Mouse (Mus musculus) lung, embryonic 15.5 days (tissue): ENCODE results near the gene Cdh22. TPM values are rescaled to one million over a fixed set of nuclear protein-coding genes. Genes with fewer than 3 reads are reported as not detected.

Source experiments
- ATAC-seq: fragments of 200-750 bp; cut with Nextera tagmentation; 2 replicates; pipeline ENCODE4 v1.8.0; 2017; ENCODE audit warnings: moderate number of reproducible peaks, borderline replicate concordance; ENCODE audit not compliant: low FRiP score, low TSS enrichment; ENCODE audit errors: extremely low read depth
- H3K27ac ChIP-seq: fragments of 300-500 bp; sonication (generic); 2 replicates; pipeline ENCODE4 v1.5.1; 2015; ENCODE audit warnings: moderate library complexity, mild to moderate bottlenecking, inconsistent platforms
- H3K27me3 ChIP-seq: fragments of 300-500 bp; sonication (generic); 2 replicates; pipeline ENCODE4 v1.6.1; 2015; ENCODE audit warnings: inconsistent platforms
- H3K36me3 ChIP-seq: fragments of 300-500 bp; sonication (generic); 2 replicates; pipeline ENCODE4 v1.6.1; 2015; ENCODE audit warnings: inconsistent platforms
- H3K4me1 ChIP-seq: fragments of 300-500 bp; sonication (generic); 2 replicates; pipeline ENCODE4 v1.6.1; 2015; ENCODE audit warnings: inconsistent platforms
- H3K4me2 ChIP-seq: fragments of 300-500 bp; sonication (generic); 2 replicates; pipeline ENCODE4 v1.6.1; 2015; ENCODE audit warnings: inconsistent platforms, mild to moderate bottlenecking, moderate library complexity
- H3K4me3 ChIP-seq: fragments of 300-500 bp; sonication (generic); 2 replicates; pipeline ENCODE4 v1.5.1; 2015; ENCODE audit warnings: mild to moderate bottlenecking, inconsistent platforms
- H3K9ac ChIP-seq: fragments of 300-500 bp; sonication (generic); 2 replicates; pipeline ENCODE4 v1.6.1; 2015; ENCODE audit warnings: inconsistent platforms
- H3K9me3 ChIP-seq: fragments of 300-500 bp; sonication (generic); 2 replicates; pipeline ENCODE4 v1.6.1; 2016; ENCODE audit warnings: inconsistent platforms
- WGBS: fragments of 180-500 bp; shearing (Covaris S2); methylation state at CpG from one replicate; pipeline ENCODE4 v1.1.7; 2015; 5-methylcytosine and 5-hydroxymethylcytosine counted together
- polyA plus RNA-seq: library from polyadenylated mRNA; unstranded; fragments of >200 nt; fragmentation: Nextera tagmentation; extraction: Ambion mirVana; gene quantifications from 2 replicates; pipeline ENCODE4 v1.2.1, GENCODE M21; 2015

Cdh22 gene
- polyA plus RNA-seq, 1 experiment from 2014 or later = 1.1 TPM

DNA sequence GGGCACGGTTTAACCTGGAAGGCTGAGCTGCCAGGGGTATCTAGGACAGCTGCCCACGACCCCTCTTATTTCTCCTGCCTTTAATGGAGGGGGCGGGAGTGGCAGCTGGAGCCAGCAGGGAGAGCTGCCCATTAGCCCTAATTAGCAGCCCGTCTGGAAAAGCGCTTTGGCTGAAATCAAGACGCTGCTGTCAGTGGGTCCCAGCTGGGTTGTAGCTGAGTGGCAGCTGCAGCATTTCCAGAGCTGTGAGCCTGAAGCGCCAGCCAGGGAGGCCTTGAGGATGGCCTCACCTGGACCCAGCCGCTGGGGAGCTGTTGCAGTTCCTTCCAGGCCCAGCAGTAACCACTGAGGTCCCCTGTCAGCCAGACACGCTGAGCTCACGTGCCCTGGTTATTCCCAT, 138.3 kb downstream of the Cdh22 start:
- H3K27me3 ChIP-seq = peaks cover 37% of the 10 kb centered on the region
- no peak for ATAC-seq
- WGBS = 26% methylated on average over 10 of the region's 10 CpGs
- no peak overlapping the region for H3K9ac ChIP-seq
- no peaks in the 10 kb centered on the region for H3K4me1 ChIP-seq
- no peak overlapping the region for H3K27ac ChIP-seq
- H3K36me3 ChIP-seq = no peaks in the 10 kb centered on the region
- H3K4me3 ChIP-seq = no peak overlapping the region
- no peaks in the 10 kb centered on the region for H3K9me3 ChIP-seq
- no peak overlapping the region for H3K4me2 ChIP-seq

DNA sequence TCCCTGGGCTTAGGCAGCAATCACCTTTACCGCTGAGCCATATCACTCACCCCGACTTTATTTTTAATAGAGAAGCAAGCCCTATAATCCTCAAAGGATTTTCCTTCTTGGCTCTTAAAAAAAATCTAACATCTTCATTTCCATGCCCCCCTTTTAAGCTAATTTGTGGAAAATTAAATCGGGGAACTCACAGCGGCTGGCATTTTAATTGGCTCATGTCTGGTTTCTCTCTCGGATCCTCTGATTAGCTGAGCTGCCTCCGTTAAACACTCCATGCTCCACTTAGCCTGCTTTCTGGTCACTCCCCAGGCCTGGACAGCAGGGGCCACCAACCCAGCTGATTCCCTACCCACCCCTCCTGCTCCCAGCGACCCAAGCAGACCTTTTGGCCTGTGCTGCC, 142.3 kb downstream of the Cdh22 start:
- no peak overlapping the region for H3K4me2 ChIP-seq
- peaks cover 18% of the 10 kb centered on the region for H3K27me3 ChIP-seq
- H3K27ac ChIP-seq = no peak overlapping the region
- 74% methylated on average over 7 of the region's 7 CpGs for WGBS
- H3K36me3 ChIP-seq = no peaks in the 10 kb centered on the region
- H3K9me3 ChIP-seq = no peaks in the 10 kb centered on the region
- no peak overlapping the region for H3K4me3 ChIP-seq
- ATAC-seq = no peak
- H3K4me1 ChIP-seq = no peaks in the 10 kb centered on the region
- H3K9ac ChIP-seq = no peak overlapping the region

DNA sequence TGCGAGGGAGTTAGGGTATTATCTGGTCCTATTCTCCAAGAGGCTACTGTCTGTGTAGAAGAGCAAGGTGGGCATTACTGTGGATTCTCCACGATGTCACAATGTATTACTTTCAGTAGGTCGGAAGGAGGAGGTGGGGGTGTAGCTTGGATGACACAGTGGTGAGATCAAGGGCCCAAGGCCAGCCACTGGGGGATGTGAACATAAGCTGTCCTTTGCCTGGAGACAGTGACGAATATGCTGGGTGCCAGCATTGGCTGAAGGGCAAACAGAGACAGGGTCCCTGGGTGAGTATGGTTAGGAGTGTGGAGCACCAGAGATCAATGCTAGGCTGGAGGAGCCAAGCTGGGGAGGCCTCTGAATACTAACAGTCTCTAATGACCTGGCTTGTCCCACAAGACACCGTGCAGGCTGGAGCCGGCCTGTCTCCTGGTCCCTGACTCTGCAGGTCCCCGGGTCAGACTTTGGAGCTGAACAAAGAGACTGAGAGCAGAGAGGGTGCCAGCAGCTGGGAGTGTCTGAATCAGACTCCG, 143.2 kb downstream of the Cdh22 start:
- 55% methylated on average over 8 of the region's 8 CpGs for WGBS
- no peaks in the 10 kb centered on the region for H3K36me3 ChIP-seq
- no peaks in the 10 kb centered on the region for H3K9me3 ChIP-seq
- no peaks in the 10 kb centered on the region for H3K4me1 ChIP-seq
- no peak overlapping the region for H3K4me2 ChIP-seq
- H3K9ac ChIP-seq = no peak overlapping the region
- no peak for ATAC-seq
- no peak overlapping the region for H3K4me3 ChIP-seq
- H3K27ac ChIP-seq = no peak overlapping the region
- H3K27me3 ChIP-seq = peaks cover 9% of the 10 kb centered on the region

DNA sequence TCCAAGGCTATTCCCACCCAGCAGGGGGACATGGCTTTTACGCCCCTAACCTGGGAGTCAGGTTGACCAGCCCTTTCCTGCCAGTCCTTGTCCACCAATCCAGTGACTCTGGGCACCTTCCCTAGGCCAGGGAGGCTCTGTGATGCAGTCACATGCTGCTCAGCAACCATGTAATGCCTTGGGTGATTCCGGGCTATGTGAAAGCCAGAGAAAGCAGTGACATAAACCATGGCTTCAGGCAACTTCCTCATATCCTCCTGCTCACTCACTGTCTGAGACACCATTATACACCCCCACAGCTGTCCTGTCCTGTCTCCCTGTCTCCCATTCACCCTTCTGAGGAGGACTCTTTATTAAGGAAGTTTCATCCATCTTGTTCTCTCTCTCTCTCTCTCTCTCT, 144.0 kb downstream of the Cdh22 start, which contains the start of gene 1700025C18Rik:
Gene 1700025C18Rik, minus strand, starts transcription at position 101 of the 400 bp plus-strand sequence.
- Histone ChIP-seq H3K27ac (no peak within 1 kb of the TSS), H3K36me3 (no peaks in the 10 kb centered on the region), H3K4me3 (no peak within 1 kb of the TSS), H3K4me1 (no peaks in the 10 kb centered on the region), H3K9ac (no peak within 1 kb of the TSS), H3K4me2 (no peak within 1 kb of the TSS), H3K9me3 (no peaks in the 10 kb centered on the region), H3K27me3 (0 out of 2 replicates have a peak, but pooled peaks cover under 1% of the 10 kb centered on the region)
- ATAC-seq = no peak
- 80% methylated on average over 2 of the region's 2 CpGs for WGBS

DNA sequence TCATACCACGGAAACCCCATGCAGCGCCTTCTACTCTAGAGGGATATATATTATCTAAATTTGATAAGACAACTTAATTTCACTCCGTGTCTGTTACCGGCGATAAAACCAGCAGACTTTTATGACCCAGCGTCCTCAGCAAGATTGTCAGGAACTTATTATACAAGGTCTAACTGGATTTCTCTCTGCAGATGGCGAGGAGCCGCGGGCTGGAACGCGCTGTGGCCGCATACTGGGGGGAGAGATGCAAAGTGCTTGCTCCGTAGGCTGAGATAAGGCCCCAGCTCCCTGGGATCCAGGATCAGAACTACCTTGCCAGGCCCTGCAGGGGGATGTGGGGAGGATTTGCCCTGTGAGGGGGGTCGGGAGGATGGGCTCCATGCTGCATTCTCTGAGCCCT, 145.2 kb downstream of the Cdh22 start:
- Histone ChIP-seq H3K27ac (no peak overlapping the region), H3K27me3 (no peaks in the 10 kb centered on the region), H3K36me3 (no peaks in the 10 kb centered on the region), H3K4me1 (no peaks in the 10 kb centered on the region), H3K9ac (no peak overlapping the region), H3K4me2 (no peak overlapping the region), H3K4me3 (no peak overlapping the region), H3K9me3 (no peaks in the 10 kb centered on the region)
- WGBS = 42% methylated on average over 14 of the region's 14 CpGs
- no peak for ATAC-seq

DNA sequence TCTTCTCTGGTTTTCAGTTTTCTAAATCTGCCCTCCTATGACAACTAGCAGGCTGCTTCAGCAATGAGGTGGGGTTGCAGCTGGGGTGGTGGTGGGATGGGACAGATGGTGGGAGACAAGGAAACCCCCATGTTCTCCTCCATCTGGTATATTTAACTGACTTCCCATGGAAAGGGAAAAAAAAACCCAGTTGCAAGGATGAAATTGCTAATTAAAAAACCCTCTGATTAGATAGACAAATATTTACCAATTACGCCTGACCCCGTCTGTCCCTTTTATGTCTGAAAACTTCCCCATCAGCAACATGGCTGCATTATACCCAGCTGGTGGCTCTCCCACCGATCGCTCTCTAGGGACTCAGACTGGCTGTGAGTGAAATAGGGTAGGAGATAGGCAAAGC, 148.0 kb downstream of the Cdh22 start:
- Histone ChIP-seq H3K27me3 (no peaks in the 10 kb centered on the region), H3K27ac (no peak overlapping the region), H3K36me3 (no peaks in the 10 kb centered on the region), H3K4me3 (no peak overlapping the region), H3K4me2 (no peak overlapping the region), H3K9ac (no peak overlapping the region), H3K9me3 (no peaks in the 10 kb centered on the region), H3K4me1 (no peaks in the 10 kb centered on the region)
- 71% methylated on average over 4 of the region's 4 CpGs for WGBS
- ATAC-seq = no peak

DNA sequence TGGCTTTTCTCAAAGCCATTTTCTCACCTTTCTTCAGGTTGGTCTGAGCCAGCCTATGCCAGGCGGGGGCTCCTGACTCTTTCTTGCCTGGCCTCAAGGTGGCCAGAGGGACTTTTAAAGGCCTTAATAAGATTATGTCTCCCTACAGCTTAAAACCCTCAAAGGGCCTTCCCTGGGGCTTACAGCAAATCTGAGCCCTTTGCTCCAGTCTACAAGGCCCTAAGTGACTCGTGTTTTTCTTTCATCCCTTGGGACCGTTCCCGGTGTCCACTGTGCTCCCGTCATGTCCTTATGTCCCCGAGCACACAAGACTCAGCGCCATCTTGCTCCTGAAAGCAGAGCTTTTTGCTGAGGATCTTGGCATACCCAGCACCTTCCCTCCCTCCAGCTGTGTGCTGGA, 153.4 kb downstream of the Cdh22 start:
- Histone ChIP-seq H3K4me3 (no peak overlapping the region), H3K4me2 (no peak overlapping the region), H3K4me1 (no peaks in the 10 kb centered on the region), H3K36me3 (no peaks in the 10 kb centered on the region), H3K9me3 (no peaks in the 10 kb centered on the region), H3K9ac (no peak overlapping the region), H3K27ac (no peak overlapping the region), H3K27me3 (peaks cover 51% of the 10 kb centered on the region)
- WGBS = 15% methylated on average over 7 of the region's 7 CpGs
- no peak for ATAC-seq

DNA sequence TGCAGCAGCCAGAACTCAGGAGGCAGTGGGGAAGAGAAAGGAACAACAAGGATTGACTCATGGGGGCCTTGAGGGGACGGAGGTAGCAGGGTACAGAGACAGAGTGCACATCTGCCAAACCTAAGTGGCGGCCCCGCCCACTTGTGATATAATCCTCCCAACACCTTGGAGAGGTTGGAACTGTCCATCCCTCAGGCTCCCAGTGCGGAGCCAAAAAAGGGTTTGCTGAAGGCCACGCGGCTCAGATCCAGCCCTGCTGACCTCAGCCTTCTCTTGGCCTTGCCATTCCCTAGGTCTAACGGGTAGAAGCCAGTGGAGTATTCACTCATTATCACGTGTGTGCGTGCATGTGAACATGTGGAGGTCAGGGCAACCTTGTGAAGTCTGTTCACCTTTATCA, 154.0 kb downstream of the Cdh22 start:
- H3K27ac ChIP-seq = no peak overlapping the region
- H3K36me3 ChIP-seq = no peaks in the 10 kb centered on the region
- H3K9ac ChIP-seq = no peak overlapping the region
- no peak overlapping the region for H3K4me3 ChIP-seq
- no peaks in the 10 kb centered on the region for H3K4me1 ChIP-seq
- ATAC-seq = no peak
- H3K4me2 ChIP-seq = no peak overlapping the region
- H3K9me3 ChIP-seq = no peaks in the 10 kb centered on the region
- peaks cover 57% of the 10 kb centered on the region for H3K27me3 ChIP-seq
- WGBS = 24% methylated on average over 9 of the region's 9 CpGs

DNA sequence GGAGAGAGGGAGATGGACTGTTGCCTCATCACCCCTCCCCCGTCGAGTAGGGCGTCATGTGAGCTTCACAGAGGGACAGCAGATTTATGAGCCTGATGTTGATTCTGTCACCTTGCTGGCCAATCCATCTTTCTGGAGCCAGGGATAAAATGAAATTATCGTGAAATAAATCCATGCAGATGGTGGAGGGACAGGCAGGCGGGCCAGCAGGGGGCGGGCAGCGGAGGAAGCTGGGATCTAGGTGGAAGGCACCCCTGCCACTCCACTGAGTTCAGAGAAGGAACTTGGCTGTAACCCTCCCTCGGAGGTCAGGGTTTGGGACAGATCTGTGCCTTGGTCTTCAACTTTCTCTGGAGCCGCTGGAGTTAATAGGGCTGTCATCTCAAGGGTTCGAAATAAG, 156.0 kb downstream of the Cdh22 start:
- peaks cover 77% of the 10 kb centered on the region for H3K27me3 ChIP-seq
- WGBS = 13% methylated on average over 10 of the region's 10 CpGs

DNA sequence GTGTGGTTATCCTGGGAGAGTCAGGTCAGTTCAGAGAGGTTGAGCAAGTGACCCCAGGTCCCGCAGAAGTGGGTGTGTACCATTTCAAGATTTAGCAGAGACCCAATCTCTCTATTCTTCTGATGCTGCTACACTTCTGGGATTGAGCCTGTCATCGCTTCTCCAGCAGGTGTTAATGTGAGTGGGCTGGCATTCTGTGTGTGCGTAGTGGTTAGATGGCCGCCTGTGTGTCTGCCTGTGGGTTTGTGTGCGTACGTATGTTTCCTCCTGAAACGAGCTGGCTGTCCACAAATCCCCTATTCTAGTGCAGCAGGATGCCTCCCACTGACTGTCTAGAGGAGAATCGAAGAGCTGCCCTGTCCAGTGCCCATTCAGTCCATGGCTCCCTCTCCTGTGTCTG, 156.6 kb downstream of the Cdh22 start:
- Histone ChIP-seq H3K4me1 (0 out of 2 replicates have a peak, but pooled peaks cover 3% of the 10 kb centered on the region), H3K4me3 (no peak overlapping the region), H3K36me3 (no peaks in the 10 kb centered on the region), H3K27me3 (peaks cover 82% of the 10 kb centered on the region), H3K4me2 (no peak overlapping the region), H3K27ac (no peak overlapping the region), H3K9ac (no peak overlapping the region), H3K9me3 (no peaks in the 10 kb centered on the region)
- WGBS = 57% methylated on average over 8 of the region's 8 CpGs
- no peak for ATAC-seq

More for the DNA sequence above, 156.0 kb downstream of the Cdh22 start:
- H3K4me2 ChIP-seq = no peak overlapping the region
- no peaks in the 10 kb centered on the region for H3K36me3 ChIP-seq
- no peak overlapping the region for H3K4me3 ChIP-seq
- H3K9me3 ChIP-seq = no peaks in the 10 kb centered on the region
- ATAC-seq = no peak
- no peak overlapping the region for H3K27ac ChIP-seq
- no peak overlapping the region for H3K9ac ChIP-seq
- H3K4me1 ChIP-seq = 0 out of 2 replicates have a peak, but pooled peaks cover 3% of the 10 kb centered on the region

DNA sequence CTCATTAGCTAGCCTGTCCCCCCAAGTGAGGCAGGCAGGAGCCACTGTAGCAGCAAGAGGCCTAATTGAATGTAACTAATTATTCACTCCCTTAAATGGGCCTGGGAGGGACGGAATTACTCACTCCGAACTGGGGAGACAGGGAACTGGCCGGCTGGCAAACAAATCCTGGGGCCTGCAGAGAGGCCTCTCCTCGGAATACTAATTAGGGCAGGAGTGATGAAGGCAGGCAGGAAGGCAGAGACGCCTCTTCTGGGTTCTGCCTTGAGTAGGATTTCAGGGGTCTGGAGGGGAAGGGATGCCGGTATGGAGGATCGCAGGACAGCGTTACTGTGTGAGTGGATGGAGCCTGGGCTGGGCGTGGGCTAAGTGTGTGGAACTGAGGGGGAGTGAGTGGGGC, 157.6 kb downstream of the Cdh22 start:
- ATAC-seq = no peak
- Histone ChIP-seq H3K36me3 (no peaks in the 10 kb centered on the region), H3K27me3 (peaks cover 90% of the 10 kb centered on the region), H3K4me1 (0 out of 2 replicates have a peak, but pooled peaks cover 3% of the 10 kb centered on the region), H3K9ac (no peak overlapping the region), H3K9me3 (no peaks in the 10 kb centered on the region), H3K4me2 (no peak overlapping the region), H3K27ac (no peak overlapping the region), H3K4me3 (no peak overlapping the region)
- 10% methylated on average over 9 of the region's 9 CpGs for WGBS

DNA sequence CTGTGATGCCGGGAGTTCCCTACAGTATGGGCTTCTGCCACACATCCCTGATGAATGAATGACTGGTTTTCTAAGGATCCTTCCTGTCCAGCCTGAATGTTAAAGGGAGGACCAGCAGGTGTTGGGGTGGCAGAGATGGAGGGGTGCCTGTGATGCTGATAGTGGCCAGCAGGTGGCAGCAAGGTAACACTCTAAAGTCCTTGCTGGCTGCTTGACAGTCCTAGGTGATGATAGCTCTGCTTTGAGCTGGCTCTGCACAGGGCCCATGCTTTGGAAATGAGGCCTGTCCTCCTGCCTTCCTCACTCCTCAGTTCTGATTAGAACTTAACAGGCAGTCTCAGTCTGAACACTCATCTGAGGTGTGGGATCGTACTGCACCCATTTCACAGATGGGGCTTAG, 159.7 kb downstream of the Cdh22 start:
- 44% methylated on average over 2 of the region's 2 CpGs for WGBS
- Histone ChIP-seq H3K27me3 (peaks cover 74% of the 10 kb centered on the region), H3K4me2 (no peak overlapping the region), H3K27ac (no peak overlapping the region), H3K4me3 (no peak overlapping the region), H3K9ac (no peak overlapping the region), H3K36me3 (no peaks in the 10 kb centered on the region), H3K4me1 (0 out of 2 replicates have a peak, but pooled peaks cover 3% of the 10 kb centered on the region), H3K9me3 (no peaks in the 10 kb centered on the region)
- ATAC-seq = 0 out of 2 replicates have a peak, but pooled peaks have one; percentile 16
